Mouse (Mus musculus) left cerebral cortex, adult 9 months (tissue): ENCODE results near the gene Rgs2.

Source experiments
- DNase-seq, 2 experiments: peaks; one replicate each; pipeline ENCODE4 v3.0.0; 2022; ENCODE audit warnings: low spot score in 2 of 2

The Rgs2 gene

GRCm38 (mm10) chr1:144003904-144004740 lies at the start of gene Rgs2:
TSS of gene Rgs2 (minus strand) at chr1:144004161.
- DNase-seq, result peak; percentile 91 to 96

DNA sequence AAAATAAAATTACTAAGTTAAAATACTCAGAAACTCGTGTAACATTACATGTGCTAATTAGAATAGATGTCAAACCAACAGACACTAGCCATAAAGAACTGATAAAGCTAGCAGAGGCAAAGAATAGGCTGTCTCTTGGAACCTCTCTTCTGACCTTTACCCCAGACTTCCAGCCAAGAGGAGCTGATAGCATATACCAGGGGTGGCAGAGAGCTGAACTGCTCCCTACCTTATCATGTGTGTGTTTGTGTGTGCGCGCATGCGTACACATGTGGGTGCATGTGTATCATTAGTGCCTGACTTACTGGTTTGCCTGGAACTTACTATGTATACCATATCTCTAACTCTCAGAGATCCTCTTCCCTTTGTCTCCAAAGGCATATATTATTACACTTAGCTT lies 49.4 kb upstream of the Rgs2 start:
- DNase-seq, result no peak

GRCm38 (mm10) chr1:144041826-144042225 lies 37.9 kb upstream of the Rgs2 start:
- no peak for DNase-seq

DNA sequence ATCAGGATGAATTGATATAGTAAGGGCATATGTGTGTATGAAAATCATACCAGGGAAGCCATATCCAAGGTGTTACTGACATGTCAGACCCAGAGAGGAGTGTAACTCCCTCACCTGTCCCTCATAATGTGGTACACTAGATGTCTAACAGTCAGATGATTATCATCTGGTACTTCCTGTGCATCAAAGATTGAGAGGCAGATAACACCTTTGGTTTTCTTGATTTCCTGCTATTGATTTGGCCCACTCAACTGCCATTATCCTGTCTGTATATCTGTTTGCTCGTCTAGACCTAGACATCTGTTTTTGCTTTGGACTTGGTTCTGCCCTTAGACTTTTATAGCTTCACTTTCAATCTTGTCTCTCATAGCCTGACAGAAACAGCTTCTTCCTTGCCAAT lies 29.5 kb upstream of the Rgs2 start:
- no peak for DNase-seq

DNA sequence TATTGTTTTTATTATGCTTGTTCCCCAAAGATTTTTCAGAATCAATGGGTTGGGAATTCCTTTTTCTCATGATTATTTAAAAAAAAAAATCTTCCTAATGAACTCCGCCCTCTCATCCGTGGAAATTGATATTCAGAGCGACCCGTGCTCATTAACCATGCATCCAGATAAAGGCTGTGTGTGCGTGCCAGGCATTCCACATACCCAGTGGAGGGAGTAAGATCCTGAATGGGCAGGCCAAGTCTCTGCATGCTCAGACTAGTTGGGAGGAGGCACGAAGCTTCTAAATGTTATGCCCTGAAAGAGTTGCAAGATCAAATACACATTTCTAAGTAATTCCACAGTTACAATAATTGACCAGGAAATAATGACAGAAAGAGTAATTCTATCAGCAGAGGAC lies 26.5 kb upstream of the Rgs2 start:
- no peak for DNase-seq

GRCm38 (mm10) chr1:144029679-144030078 lies 25.7 kb upstream of the Rgs2 start:
- no peak for DNase-seq

- no peak for DNase-seq
These were observed 14.5 kb upstream of the Rgs2 start for GRCm38 (mm10) chr1:144018417-144018958.

GRCm38 (mm10) chr1:144013913-144014312 lies 10.0 kb upstream of the Rgs2 start:
- no peak for DNase-seq

- no peak for DNase-seq
These were observed 3.4 kb upstream of the Rgs2 start for GRCm38 (mm10) chr1:144007341-144007740.

GRCm38 (mm10) chr1:144006542-144006941 lies 2.6 kb upstream of the Rgs2 start:
- peak in 1 of 2 experiments; percentile 81 for DNase-seq

DNA sequence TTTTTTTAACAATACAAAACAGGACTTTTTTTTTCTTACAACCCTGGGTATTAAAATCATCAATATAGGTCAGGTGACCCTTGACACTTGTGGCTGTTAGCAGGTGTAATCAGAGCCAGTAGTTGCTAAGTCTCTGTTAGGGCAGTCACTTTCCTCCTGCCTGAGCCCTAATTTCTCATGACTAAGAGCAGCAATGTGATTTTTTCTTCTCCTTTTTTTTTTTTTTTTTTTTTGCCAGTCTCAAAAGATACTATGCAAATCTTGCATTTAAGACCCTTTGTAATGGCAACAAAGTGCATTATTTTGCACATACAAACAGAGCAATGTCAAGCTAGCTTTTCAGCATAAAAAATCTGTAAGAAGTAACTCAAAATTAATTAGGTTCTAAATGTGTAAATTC lies 1.7 kb upstream of the Rgs2 start:
- DNase-seq, result no peak

DNA sequence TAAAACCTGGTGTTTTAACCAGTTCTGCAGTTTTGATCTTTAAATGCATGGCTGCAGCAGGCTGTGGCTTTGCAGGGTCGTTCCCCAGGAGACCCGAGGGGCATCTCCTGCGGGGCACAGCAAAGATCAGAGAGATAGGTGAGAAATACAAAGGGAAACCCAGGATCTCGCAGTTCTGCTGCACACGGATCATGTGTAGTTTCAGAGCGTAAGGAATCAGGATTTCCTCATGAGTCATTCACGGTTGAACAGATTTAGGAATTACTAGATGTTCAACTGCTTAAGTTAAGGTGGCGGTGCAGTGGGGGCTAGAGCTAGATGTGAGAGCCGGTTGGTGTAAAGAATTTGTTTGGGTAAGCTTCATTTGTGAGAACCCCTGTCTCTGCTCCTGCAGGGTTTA lies 780 bp upstream of the Rgs2 start:
- DNase-seq, result peak in 1 of 2 experiments; percentile 40

DNA sequence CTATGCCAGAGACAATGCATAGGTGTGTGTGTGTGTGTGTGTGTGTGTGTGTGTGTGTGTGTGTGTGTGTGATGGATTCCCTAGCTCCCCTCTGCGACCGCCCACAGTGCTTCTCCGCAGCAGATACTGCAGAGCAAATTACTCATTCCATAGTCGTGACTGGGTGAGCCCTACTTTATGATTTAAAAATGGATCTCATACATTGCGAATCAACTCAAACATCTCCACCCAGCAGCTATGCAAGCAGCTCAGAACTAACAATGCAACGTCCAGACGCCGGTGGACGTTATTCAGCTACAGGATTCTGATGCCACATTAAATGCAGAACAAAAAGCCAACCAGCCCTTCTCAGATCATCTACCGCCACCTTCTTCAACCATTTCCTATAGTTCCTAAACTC lies 545 bp downstream of the Rgs2 start:
- DNase-seq, result peak in 1 of 2 experiments; percentile 59

DNA sequence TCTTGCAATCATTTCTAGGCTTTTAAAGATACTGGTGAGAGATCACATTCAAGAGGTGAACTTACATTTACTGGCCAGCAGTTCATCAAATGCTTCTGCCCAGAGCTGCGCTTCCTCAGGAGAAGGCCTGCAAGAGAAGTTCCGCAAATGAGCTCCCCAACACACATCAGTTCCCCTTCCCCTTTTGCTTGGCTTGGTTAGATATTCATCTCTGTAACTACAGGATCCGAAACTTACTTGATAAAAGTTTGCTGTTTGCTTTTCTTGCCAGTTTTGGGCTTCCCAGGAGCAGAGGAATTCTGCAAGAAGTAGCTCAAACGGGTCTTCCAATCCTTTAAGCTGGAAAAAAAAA lies 1.3 kb downstream of the Rgs2 start:
- DNase-seq, result no peak

DNA sequence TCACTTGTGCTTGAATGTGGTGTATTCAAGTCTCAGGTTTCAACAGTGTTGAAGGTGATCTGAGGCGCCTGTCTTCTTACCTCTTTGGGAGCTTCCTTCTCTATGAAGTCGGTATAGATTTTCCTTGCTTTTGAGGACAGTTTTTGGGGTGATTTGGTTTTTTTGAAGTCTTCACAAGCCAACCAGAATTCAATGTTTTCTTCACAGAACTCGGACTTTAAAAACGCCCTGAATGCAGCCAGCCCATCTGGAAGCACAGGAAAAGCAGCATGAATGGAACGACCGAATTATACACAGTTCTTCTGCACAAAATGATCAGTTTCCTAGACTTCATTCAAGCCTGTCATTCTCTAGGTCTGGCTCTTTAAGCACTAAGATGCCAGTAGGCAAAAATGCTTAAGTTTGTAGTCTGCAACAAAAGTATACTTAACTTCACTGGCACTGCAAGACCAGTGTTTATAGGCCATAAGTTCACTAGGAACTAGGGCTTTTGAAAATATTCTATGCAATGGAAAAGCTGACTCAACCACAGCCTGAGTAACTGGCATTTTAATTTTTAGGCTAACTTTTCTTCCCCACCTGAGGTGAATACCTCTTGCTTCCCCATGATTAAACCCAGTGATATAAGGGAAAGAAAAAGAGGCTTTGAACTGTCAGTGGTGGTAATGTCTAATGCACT lies 1.8 kb downstream of the Rgs2 start:
- DNase-seq, result no peak

DNA sequence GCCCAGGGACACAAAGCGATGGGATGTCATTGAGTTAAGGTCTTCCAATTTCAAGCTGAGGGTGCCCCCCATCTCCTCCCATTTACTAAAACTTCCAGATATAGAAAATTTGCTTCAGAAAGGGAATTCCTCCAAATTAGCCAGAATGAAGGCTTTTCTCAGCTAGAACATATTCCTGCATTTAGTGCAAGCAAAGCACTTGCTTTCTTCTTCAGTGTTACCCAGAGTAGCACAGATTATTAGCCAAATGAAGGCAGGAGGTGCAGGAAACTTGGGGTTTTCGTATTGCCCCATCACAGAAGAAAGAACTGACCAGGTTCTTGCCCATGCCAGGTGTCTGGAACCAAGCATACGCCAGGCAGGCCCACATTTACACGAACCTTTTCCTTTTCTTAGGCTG lies 3.7 kb downstream of the Rgs2 start:
- DNase-seq, result no peak

- DNase-seq, result no peak
These were observed 4.5 kb downstream of the Rgs2 start for GRCm38 (mm10) chr1:143999371-143999920.

- no peak for DNase-seq
These were observed 10.9 kb downstream of the Rgs2 start for GRCm38 (mm10) chr1:143993026-143993425.

- DNase-seq, result no peak
These were observed 11.4 kb downstream of the Rgs2 start for GRCm38 (mm10) chr1:143992528-143992927.

DNA sequence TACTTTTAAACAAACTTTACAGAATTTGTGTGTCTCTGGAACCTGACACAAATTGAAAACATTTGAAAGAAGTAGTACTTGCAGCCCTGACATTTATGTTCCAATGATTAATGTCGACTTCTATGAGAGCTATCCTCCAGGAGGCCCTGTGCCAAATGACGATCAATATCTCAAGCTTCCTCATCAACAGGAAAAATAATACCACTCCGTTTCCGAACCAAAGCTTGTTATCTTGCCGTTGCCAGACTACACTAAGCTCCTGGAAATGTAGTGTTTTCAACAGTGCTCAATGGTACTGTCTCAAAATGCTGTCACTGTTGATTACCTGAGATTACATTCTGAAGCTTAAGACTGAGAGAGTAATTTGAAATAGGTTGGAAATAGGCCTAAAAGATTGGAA lies 13.7 kb downstream of the Rgs2 start:
- no peak for DNase-seq

DNA sequence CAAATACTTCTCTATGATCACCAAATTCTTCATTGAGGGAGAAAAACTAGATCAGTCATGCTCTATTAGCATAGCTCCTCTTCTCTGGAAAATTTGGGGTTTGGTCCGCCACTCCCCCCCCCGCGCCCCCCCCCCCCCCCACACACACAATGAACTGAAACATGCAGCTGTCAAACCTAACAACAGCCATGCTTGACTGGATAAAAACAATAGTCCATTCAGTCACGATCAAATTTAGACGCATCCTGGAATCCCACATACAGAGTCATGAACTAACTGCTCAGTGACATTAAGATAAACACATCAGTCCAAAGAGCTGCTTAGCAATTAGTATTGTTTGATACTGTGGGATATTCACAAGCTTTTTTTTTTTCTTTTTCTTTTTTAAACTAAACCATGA lies 14.2 kb downstream of the Rgs2 start:
- DNase-seq, result no peak

GRCm38 (mm10) chr1:143988756-143989155 lies 15.2 kb downstream of the Rgs2 start:
- no peak for DNase-seq
